Mouse (Mus musculus) embryonic facial prominence, embryonic 14.5 days (tissue): ENCODE results near the gene Btaf1. TPM values are rescaled to one million over a fixed set of nuclear protein-coding genes. Genes with fewer than 3 reads are reported as not detected.
A peak's percentile ranks its signal among the peaks of the same experiment; 100 is the strongest.

Source experiments
- ATAC-seq: fragments of 200-750 bp; cut with Nextera tagmentation; 2 replicates; pipeline ENCODE4 v1.8.0; 2017; ENCODE audit warnings: low read depth, moderate number of reproducible peaks, moderate TSS enrichment
- DNase-seq: peaks from one replicate; pipeline ENCODE4 v3.0.0-alpha.2; 2015; ENCODE audit warnings: low spot score
- H3K27ac ChIP-seq: fragments of 300-500 bp; sonication (generic); replicated peaks from 2 replicates; pipeline ENCODE4 v1.5.1; 2014; ENCODE audit warnings: low read depth, mild to moderate bottlenecking, low read length, moderate library complexity
- H3K27me3 ChIP-seq: fragments of 300-500 bp; sonication (generic); replicated peaks from 2 replicates; pipeline ENCODE4 v1.6.1; 2014; ENCODE audit warnings: low read length; ENCODE audit not compliant: control insufficient read depth, insufficient read depth
- H3K36me3 ChIP-seq: fragments of 300-500 bp; sonication (generic); 2 replicates; pipeline ENCODE4 v1.6.1; 2014; ENCODE audit warnings: low read length, mixed read lengths; ENCODE audit not compliant: control insufficient read depth, insufficient read depth
- H3K4me1 ChIP-seq: fragments of 300-500 bp; sonication (generic); 2 replicates; pipeline ENCODE4 v1.6.1; 2014; ENCODE audit warnings: antibody characterized with exemption, low read length; ENCODE audit not compliant: control insufficient read depth, insufficient read depth
- H3K4me2 ChIP-seq: fragments of 300-500 bp; sonication (generic); 2 replicates; pipeline ENCODE4 v1.6.1; 2014; ENCODE audit warnings: low read depth, mild to moderate bottlenecking, low read length, moderate library complexity, mixed read lengths
- H3K4me3 ChIP-seq: fragments of 300-500 bp; sonication (generic); 2 replicates; pipeline ENCODE4 v1.5.1; 2014; ENCODE audit warnings: low read depth, mild to moderate bottlenecking, low read length
- H3K9ac ChIP-seq: fragments of 300-500 bp; sonication (generic); 2 replicates; pipeline ENCODE4 v1.6.1; 2014; ENCODE audit warnings: low read depth, mild to moderate bottlenecking, low read length, moderate library complexity, mixed read lengths
- H3K9me3 ChIP-seq: fragments of 300-500 bp; sonication (generic); 2 replicates; pipeline ENCODE4 v1.6.1; 2016; ENCODE audit warnings: low read length; ENCODE audit not compliant: control insufficient read depth
- WGBS: fragments of 180-500 bp; shearing (Covaris S2); extraction: QIAGEN DNeasy Blood & Tissue Kit; methylation state at CpG from one replicate; pipeline ENCODE4 v1.1.7; 2014; 5-methylcytosine and 5-hydroxymethylcytosine counted together
- polyA plus RNA-seq: library from polyadenylated mRNA; unstranded; fragments of >200 nt; fragmentation: Nextera tagmentation; extraction: Ambion mirVana; gene quantifications from 2 replicates; pipeline ENCODE4 v1.2.1, GENCODE M21; 2014

Btaf1 gene
- polyA plus RNA-seq, 1 experiment from 2014 or later = 12.5 TPM

DNA sequence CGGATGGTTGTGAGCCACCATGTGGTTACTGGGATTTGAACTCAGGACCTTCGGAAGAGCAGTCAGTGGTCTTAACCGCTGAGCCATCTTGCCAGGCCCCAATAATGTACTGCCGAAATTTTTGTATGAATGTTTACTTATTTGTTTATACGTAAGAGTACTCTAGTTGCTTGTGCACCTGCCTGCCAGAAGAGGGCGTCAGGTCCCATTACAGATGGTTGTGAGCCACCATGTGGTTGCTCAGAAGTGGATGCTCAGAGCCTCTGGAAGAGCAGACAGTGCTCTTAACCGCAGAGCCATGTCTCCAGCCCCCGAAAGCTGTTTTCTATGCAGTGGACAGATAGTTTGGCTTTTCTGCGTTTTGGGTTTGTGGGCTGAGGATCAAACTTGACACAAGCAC is 28.1 kb upstream of the Btaf1 start:
- H3K4me1 ChIP-seq = no peaks in the 10 kb centered on the region
- no peak overlapping the region for H3K4me3 ChIP-seq
- peaks cover 21% of the 10 kb centered on the region for H3K36me3 ChIP-seq
- H3K9ac ChIP-seq = no peak overlapping the region
- no peaks in the 10 kb centered on the region for H3K27me3 ChIP-seq
- no peaks in the 10 kb centered on the region for H3K9me3 ChIP-seq
- no peak for ATAC-seq
- no peak overlapping the region for H3K27ac ChIP-seq
- DNase-seq = peak; percentile 55
- no peak overlapping the region for H3K4me2 ChIP-seq
- 47% methylated on average over 9 of the region's 9 CpGs for WGBS

DNA sequence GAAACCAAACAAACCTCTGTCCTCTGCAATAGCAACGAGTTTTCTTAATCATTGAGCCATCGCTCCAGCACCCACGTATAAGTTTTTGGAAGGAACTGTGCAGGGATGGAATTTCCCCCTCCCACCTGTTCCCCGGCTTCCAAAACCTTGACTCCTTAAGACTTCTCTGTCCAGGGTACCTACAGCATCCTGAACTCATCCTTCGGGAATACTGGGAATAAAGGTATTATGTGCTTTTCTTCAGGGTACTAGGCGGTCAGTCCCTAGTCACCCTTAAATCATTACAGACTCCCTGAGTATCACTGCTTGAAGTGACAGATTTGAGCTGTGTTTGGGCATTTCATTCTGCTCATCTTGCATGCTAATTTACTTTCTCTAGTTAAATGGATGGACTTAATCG is 22.5 kb upstream of the Btaf1 start:
- DNase-seq (no peak), ATAC-seq (no peak)
- Histone ChIP-seq H3K27ac (no peak overlapping the region), H3K4me1 (0 out of 2 replicates have a peak, but pooled peaks cover 5% of the 10 kb centered on the region), H3K36me3 (no peaks in the 10 kb centered on the region), H3K4me3 (peak overlapping the region; percentile 58), H3K27me3 (no peaks in the 10 kb centered on the region), H3K4me2 (peak overlapping the region; percentile 88), H3K9me3 (no peaks in the 10 kb centered on the region), H3K9ac (peak overlapping the region; percentile 72; the same call in 1 of the 2 replicates)
- 33% methylated on average over 7 of the region's 7 CpGs for WGBS

DNA sequence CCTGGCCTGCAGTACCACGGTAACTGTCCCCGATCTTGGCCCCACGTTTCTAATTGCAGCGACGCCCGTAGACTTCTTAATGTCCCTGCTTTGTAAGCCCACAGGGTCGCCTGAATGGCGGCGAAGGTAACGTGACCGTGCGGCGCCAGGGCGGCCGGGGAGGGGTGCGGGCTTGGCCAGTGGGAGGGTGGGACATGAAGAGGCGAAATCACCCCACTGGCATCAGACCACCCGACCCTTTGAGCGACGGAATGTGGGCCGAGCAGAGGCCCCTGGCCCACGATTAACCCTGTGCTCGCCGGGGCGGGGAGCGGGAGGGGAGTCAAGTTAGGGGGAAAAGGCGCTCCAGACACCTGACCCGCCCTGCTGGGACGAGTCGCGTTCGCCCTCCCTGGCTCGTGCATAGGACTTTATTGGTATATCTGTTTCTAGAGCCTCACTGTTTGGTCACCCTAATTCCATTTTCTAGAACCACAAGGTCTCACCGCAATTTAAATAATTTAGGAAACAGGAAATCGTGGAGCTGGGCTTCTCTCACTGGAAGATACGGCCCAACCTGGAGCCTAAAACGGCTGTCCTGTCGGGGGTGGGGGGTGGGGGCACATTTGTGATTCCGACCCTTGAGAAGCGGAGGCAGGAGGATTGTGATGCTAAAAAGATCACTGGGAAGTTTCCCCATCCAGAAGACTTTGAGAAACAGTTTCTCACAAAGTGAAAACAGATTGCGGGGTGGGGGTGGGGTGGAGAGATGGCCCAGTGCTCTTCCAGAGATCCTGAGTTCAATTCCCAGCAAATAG is 21.5 kb upstream of the Btaf1 start:
- 0 out of 2 replicates have a peak overlapping the region, but pooled peaks have one; percentile 25 for H3K27ac ChIP-seq
- DNase-seq (peak; percentile 75), ATAC-seq (peak; percentile 91)
- 0 out of 2 replicates have a peak, but pooled peaks cover 5% of the 10 kb centered on the region for H3K4me1 ChIP-seq
- H3K4me3 ChIP-seq = peak overlapping the region; percentile 58
- H3K36me3 ChIP-seq = no peaks in the 10 kb centered on the region
- H3K27me3 ChIP-seq = no peaks in the 10 kb centered on the region
- H3K9ac ChIP-seq = peak overlapping the region; percentile 72
- no peaks in the 10 kb centered on the region for H3K9me3 ChIP-seq
- 3% methylated on average over 39 of the region's 41 CpGs for WGBS
- H3K4me2 ChIP-seq = peak overlapping the region; percentile 88

DNA sequence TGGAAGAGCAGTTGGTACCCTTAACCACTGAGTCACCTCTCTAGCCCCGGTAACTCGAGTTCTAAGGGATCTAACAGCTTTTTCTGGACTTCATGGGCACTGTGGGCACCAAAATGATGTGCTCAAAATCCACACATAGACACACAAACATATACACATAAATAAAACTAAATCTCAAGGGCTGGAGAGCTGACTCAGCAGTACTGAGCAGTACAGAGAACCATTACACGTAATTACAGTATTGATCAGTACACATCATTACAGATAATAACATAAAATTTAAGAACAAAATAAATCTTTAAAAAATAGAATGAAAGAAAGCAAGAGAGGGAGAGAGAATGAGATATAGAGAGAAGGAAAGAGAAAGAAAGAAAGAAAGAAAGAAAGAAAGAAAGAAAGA is 16.7 kb upstream of the Btaf1 start:
- 73% methylated on average over 3 of the region's 3 CpGs for WGBS

DNA sequence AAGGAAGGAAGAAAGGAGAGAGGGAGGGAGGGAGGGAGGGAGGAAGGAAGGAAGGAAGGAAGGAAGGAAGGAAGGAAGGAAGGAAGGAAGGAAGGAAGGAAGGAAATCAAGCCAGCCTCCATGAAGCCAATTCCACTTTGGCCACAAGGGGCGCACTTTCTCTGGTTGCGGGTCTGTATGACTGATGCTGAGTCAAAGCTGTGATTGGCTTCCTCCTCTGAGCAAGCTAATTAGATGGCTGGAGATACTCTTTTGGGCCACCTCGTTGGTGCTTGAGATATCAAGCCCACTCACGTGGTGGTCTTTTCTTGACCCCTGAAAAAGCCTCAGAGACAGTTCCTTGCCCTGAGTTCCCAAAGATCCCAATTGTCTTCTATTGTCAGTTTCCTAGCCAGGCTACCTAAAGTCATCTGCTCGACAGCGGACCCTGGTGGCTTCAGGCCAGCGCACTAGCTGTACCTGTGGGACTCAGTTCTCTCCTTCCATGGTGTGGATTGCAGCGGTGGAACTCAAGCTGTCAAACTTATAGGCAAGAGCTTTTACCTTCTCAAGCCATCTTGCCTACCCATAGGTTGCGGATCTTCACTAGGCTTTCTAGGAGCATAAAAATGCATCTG is 16.1 kb upstream of the Btaf1 start:
- Histone ChIP-seq H3K9ac (no peak overlapping the region), H3K4me3 (no peak overlapping the region), H3K36me3 (no peaks in the 10 kb centered on the region), H3K27ac (no peak overlapping the region), H3K4me2 (no peak overlapping the region), H3K9me3 (no peaks in the 10 kb centered on the region), H3K4me1 (no peaks in the 10 kb centered on the region), H3K27me3 (no peaks in the 10 kb centered on the region)
- ATAC-seq (0 out of 2 replicates have a peak, but pooled peaks have one; percentile 42), DNase-seq (no peak)
- WGBS = 23% methylated on average over 9 of the region's 9 CpGs

More for the DNA sequence above, 16.7 kb upstream of the Btaf1 start:
- no peak for ATAC-seq
- Histone ChIP-seq H3K4me3 (no peak overlapping the region), H3K4me2 (no peak overlapping the region), H3K9ac (no peak overlapping the region), H3K4me1 (no peaks in the 10 kb centered on the region), H3K36me3 (no peaks in the 10 kb centered on the region), H3K27me3 (no peaks in the 10 kb centered on the region), H3K9me3 (no peaks in the 10 kb centered on the region), H3K27ac (no peak overlapping the region)
- no peak for DNase-seq

DNA sequence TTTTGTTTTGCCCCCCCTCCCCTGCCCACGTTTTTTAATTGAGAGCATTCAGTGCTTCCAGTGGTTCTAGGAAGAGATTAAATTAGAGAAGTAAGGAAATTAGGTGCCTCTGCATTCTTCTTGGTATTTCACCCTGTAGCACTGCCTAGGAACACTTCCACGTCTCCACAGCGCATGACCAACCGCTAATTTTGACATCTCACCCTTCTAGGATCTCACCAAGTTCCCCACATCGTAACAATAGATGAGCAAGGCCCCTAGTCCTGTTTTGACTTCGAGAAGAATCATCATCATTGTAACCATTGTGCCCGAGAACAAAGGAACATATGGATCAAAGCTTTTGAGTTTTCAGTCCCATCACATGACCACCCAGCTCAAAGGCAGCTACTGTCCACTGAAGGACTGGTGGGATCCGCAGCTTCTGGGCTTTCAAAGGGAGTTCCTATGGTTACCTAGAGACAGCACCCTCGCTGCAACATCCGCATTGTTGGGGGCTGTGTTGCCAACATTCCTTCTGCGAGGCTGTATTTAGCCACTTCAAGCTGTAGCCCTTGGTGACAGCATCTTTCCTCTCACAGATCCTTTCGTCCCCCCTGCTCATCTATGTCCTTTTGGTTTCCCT is 15.3 kb upstream of the Btaf1 start:
- Histone ChIP-seq H3K9ac (no peak overlapping the region), H3K4me3 (no peak overlapping the region), H3K36me3 (no peaks in the 10 kb centered on the region), H3K9me3 (no peaks in the 10 kb centered on the region), H3K27ac (no peak overlapping the region), H3K4me2 (no peak overlapping the region), H3K27me3 (no peaks in the 10 kb centered on the region), H3K4me1 (no peaks in the 10 kb centered on the region)
- 41% methylated on average over 12 of the region's 12 CpGs for WGBS
- DNase-seq (no peak), ATAC-seq (peak; percentile 37; the same call in 1 of the 2 replicates)

DNA sequence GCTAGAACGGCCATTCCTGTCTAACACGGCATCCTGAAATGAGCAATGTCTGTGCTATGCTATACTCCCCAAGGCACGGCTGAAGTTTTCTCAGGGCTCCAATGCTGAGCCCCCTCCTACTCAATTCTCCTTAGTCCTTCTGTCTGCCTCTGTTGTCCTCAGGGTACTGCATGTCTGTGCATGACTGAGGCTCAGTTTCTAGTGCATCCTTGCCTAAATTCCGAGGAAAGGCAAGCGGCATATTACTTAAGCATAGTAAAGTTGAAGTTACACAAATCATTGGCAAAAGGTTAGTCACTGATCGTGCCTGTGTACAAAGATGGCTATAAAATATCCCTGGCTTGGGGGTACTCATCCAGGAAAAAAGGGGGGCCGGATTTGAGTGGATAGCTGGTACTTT is 12.8 kb upstream of the Btaf1 start:
- 0 out of 2 replicates have a peak, but pooled peaks cover 3% of the 10 kb centered on the region for H3K4me1 ChIP-seq
- no peak overlapping the region for H3K4me2 ChIP-seq
- WGBS = 68% methylated on average over 7 of the region's 7 CpGs
- H3K27me3 ChIP-seq = no peaks in the 10 kb centered on the region
- H3K4me3 ChIP-seq = no peak overlapping the region
- no peak overlapping the region for H3K27ac ChIP-seq
- no peak overlapping the region for H3K9ac ChIP-seq
- no peaks in the 10 kb centered on the region for H3K9me3 ChIP-seq
- DNase-seq (no peak), ATAC-seq (no peak)
- H3K36me3 ChIP-seq = no peaks in the 10 kb centered on the region

DNA sequence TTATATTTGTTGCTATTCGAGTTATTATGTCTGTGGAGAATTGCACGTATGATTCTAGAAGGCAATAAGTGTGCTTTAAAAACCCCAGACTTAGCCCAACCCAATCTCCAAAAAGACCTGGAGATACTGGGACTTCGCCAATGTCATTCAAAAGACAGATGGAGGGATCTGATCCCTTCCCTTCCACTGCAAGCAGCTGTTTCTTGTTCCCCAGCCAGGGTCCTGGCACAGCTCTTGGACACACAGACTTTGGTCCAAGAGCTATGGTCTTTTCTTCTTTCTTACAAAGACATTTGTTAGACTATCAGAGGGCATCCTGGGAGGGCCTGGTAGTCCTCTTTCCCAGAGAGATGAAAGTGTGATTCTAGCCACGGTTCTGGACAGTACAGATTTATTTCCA is 9.7 kb upstream of the Btaf1 start:
- DNase-seq (no peak), ATAC-seq (no peak)
- no peaks in the 10 kb centered on the region for H3K27me3 ChIP-seq
- no peak overlapping the region for H3K4me3 ChIP-seq
- no peak overlapping the region for H3K27ac ChIP-seq
- H3K4me1 ChIP-seq = 0 out of 2 replicates have a peak, but pooled peaks cover 3% of the 10 kb centered on the region
- H3K36me3 ChIP-seq = no peaks in the 10 kb centered on the region
- 77% methylated on average over 4 of the region's 4 CpGs for WGBS
- H3K4me2 ChIP-seq = no peak overlapping the region
- H3K9me3 ChIP-seq = no peaks in the 10 kb centered on the region
- no peak overlapping the region for H3K9ac ChIP-seq
